In the genomic region with DNA sequence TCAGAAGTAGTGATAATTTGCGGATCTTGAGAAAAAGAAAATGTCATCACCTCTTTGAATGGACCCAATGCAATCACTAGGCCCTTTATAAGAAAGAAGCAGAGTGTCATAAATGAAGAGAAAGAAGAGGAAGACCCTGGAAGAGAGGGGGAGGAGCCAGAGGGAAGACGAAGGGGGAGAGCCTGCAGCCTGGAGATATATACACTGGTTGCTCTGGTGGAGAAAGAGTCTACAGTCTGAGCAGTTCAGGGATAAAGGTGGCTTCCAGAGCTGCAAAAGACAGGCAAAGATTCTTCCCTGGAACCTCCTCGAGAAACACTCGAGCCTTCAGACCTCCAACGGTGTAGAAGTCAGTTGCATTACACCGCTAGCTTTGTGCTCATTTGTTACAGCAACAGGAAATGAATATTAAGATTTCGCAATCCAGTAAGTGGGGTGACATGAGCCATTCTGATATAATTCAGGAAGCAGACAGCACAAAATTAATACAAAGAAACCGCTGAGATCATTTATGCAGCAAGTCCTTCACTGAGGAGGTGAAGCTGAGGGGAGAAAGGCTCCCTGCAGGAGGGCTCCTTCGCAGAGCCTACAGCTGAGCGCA, we compare ENCODE assay signal across 17 mouse cellular contexts. TPM values are rescaled to one million over a fixed set of nuclear protein-coding genes. Genes with fewer than 3 reads are reported as not detected.
DNase-seq lines count a peak whose midpoint lies in the region; ATAC-seq and TF ChIP-seq lines count a peak whose summit lies in the region.
"Had no signal": no experiment of that assay in that cellular context is flagged by ENCODE, and none has a peak within 500 bp of the region (broad histone marks: within the 10 kb centered on the region; RNA-seq: fewer than 3 reads in every experiment).

No protein-coding gene starts in this region.

- H3K4me1 ChIP-seq in megakaryocyte, embryonic 14.5 days = peaks cover 49% of the 10 kb centered on the region
- H3K4me1 ChIP-seq in forebrain, embryonic 10.5 days = no peaks in the 10 kb centered on the region
- peaks cover 10% of the 10 kb centered on the region for H3K4me1 ChIP-seq in neural tube, embryonic 15.5 days
- H3K4me1 ChIP-seq: hindbrain, embryonic 12.5 days had no signal

- WGBS in forebrain, embryonic 10.5 days = 75% methylated on average over 10 of the region's 10 CpGs
- WGBS in neural tube, embryonic 15.5 days = 65% methylated on average over 10 of the region's 10 CpGs

- ATAC-seq in CD4-positive, CD25-positive, alpha-beta regulatory T cell, adult 4 months = peak; percentile 56
- ATAC-seq in granulocyte monocyte progenitor cell, adult 5-6 weeks (replicated peaks; ENCODE audit: poor library complexity, severe bottlenecking) = peak; percentile 90
- no peak for ATAC-seq in neural tube, embryonic 15.5 days (ENCODE audit: low FRiP score)
- ATAC-seq: forebrain, embryonic 14.5 days had no signal

- no peaks in the 10 kb centered on the region for H3K79me3 ChIP-seq in C2C12 (ENCODE audit: low read depth)

- H3K36me3 ChIP-seq in C2C12 (ENCODE audit: control insufficient read depth, insufficient read depth) = no peaks in the 10 kb centered on the region
- peaks cover 62% of the 10 kb centered on the region for H3K36me3 ChIP-seq in megakaryocyte, embryonic 14.5 days (replicated peaks; ENCODE audit: low read length)
- no peaks in the 10 kb centered on the region for H3K36me3 ChIP-seq in forebrain, embryonic 10.5 days (replicated peaks)
- no peaks in the 10 kb centered on the region for H3K36me3 ChIP-seq in neural tube, embryonic 15.5 days
- H3K36me3 ChIP-seq: hindbrain, embryonic 12.5 days had no signal

- no peak overlapping the region for H3K27ac ChIP-seq in forebrain, embryonic 10.5 days
- H3K27ac ChIP-seq in neural tube, embryonic 15.5 days (replicated peaks) = no peak overlapping the region
- H3K27ac ChIP-seq: hindbrain, embryonic 12.5 days; layer of hippocampus, adult 2 months; left cerebral cortex, adult 2 months had no signal

- H3K9ac ChIP-seq in neural tube, embryonic 15.5 days (replicated peaks) = no peak overlapping the region
- H3K9ac ChIP-seq: hindbrain, embryonic 12.5 days had no signal

- H3K27me3 ChIP-seq in C2C12 (ENCODE audit: control insufficient read depth, insufficient read depth, insufficient read length) = no peaks in the 10 kb centered on the region
- H3K27me3 ChIP-seq in megakaryocyte, embryonic 14.5 days (replicated peaks) = no peaks in the 10 kb centered on the region
- H3K27me3 ChIP-seq in forebrain, embryonic 10.5 days (ENCODE audit: poor library complexity, severe bottlenecking) = no peaks in the 10 kb centered on the region
- no peaks in the 10 kb centered on the region for H3K27me3 ChIP-seq in neural tube, embryonic 15.5 days (replicated peaks)
- H3K27me3 ChIP-seq: hindbrain, embryonic 12.5 days had no signal

- H3K79me2 ChIP-seq in C2C12 (ENCODE audit: control insufficient read depth, insufficient read depth) = no peaks in the 10 kb centered on the region

- H3ac ChIP-seq in C2C12 (ENCODE audit: control insufficient read depth, insufficient read length, low read depth) = no peak overlapping the region

- peaks cover 8% of the 10 kb centered on the region for H3K9me3 ChIP-seq in megakaryocyte, embryonic 14.5 days
- H3K9me3 ChIP-seq in forebrain, embryonic 10.5 days = peaks cover 17% of the 10 kb centered on the region
- H3K9me3 ChIP-seq in neural tube, embryonic 15.5 days (replicated peaks) = peaks cover 11% of the 10 kb centered on the region

- DNase-seq in embryo, embryonic 9.5 days (ENCODE audit: extremely low spot score) = no peak
- DNase-seq in ovary, postnatal 14 days (ENCODE audit: low spot score) = no peak
- no peak for DNase-seq in forebrain, embryonic 10.5 days (ENCODE audit: extremely low spot score, low spot score)
- DNase-seq: cerebellum, adult 9-10 months; embryo, embryonic 11 days; heart, adult 18-20 months; lung, postnatal 10 days; right cerebral cortex, adult 18-20 months had no signal

- no peak overlapping the region for H3K4me3 ChIP-seq in C2C12 (ENCODE audit: insufficient read depth, poor library complexity, severe bottlenecking)
- H3K4me3 ChIP-seq in megakaryocyte, embryonic 14.5 days (replicated peaks) = peak overlapping the region; percentile 86
- no peak overlapping the region for H3K4me3 ChIP-seq in forebrain, embryonic 10.5 days
- no peak overlapping the region for H3K4me3 ChIP-seq in neural tube, embryonic 15.5 days (replicated peaks)
- H3K4me3 ChIP-seq: hindbrain, embryonic 12.5 days; layer of hippocampus, adult 2 months; left cerebral cortex, adult 2 months had no signal

- no peak overlapping the region for H3K4me2 ChIP-seq in neural tube, embryonic 15.5 days
- H3K4me2 ChIP-seq: hindbrain, embryonic 12.5 days had no signal

- no peak for TF ChIP-seq CTCF in C2C12 (IDR thresholded peaks at IDR 0.05; ENCODE audit: control insufficient read depth, insufficient read depth, insufficient read length)

TF ChIP-seq in C2C12, 6 proteins besides CTCF, POLR2A, EP300 and RAD21:
- TF ChIP-seq MYOG (IDR thresholded peaks at IDR 0.05; ENCODE audit: control insufficient read depth, extremely low read depth, insufficient read length) = no peak
- peak; percentile 65 for TF ChIP-seq CEBPB (IDR thresholded peaks at IDR 0.05; ENCODE audit: low read depth)

RNA-seq across cellular contexts. Expression of a gene that starts 28.2 kb away (rescaled TPM):
- 4.4 TPM for polyA plus RNA-seq in C2C12 (2012; fragmentation: generic; extraction: Trizol)
- 10 to 100 TPM; 10.5 to 14.7 TPM for polyA plus RNA-seq in CD4-positive, CD25-positive, alpha-beta regulatory T cell, adult 4 months (2017; shearing (Covaris generic))
- 29.5 and 32.7 TPM in 2 replicates for total RNA-seq in granulocyte monocyte progenitor cell, adult 5-6 weeks (2014; fragmentation: Nextera tagmentation)
- total RNA-seq in granulocyte monocyte progenitor cell, adult 5-6 weeks (2017) = 35.3 and 39.7 TPM in 2 replicates
- 0.60 and 4.5 TPM in 2 replicates for polyA plus RNA-seq in megakaryocyte, embryonic 14.5 days (2012; ENCODE audit: insufficient read depth, low replicate concordance)
- 5.2 and 5.3 TPM in 2 replicates for polyA plus RNA-seq in forebrain, embryonic 10.5 days (2016; fragmentation: Nextera tagmentation; extraction: Ambion mirVana)
- polyA plus RNA-seq in neural tube, embryonic 15.5 days (2015; fragmentation: Nextera tagmentation; extraction: Ambion mirVana) = 2.6 and 3.5 TPM in 2 replicates
